10 mouse cellular contexts compared by ENCODE assay signal in genomic region chr12:116231612-116232011, GRCm38 (mm10). TPM values are rescaled to one million over a fixed set of nuclear protein-coding genes. Genes with fewer than 3 reads are reported as not detected.
DNase-seq lines count a peak whose midpoint lies in the region; ATAC-seq lines count a peak whose summit lies in the region.
"Had no signal": no experiment of that assay in that cellular context is flagged by ENCODE, and none has a peak within 500 bp of the region (broad histone marks: within the 10 kb centered on the region; RNA-seq: fewer than 3 reads in every experiment).

No protein-coding gene starts in this region.

- peaks cover 21% of the 10 kb centered on the region; the same call in 1 of the 2 replicates for H3K36me3 ChIP-seq in embryonic facial prominence, embryonic 14.5 days (ENCODE audit: control insufficient read depth, insufficient read depth, low read length)
- H3K36me3 ChIP-seq in embryonic facial prominence, embryonic 10.5 days (replicated peaks) = peaks cover 13% of the 10 kb centered on the region

- peak; percentile 77 for DNase-seq in embryonic facial prominence, embryonic 14.5 days (ENCODE audit: low spot score)
- no peak for DNase-seq in embryonic facial prominence, embryonic 10.5 days (ENCODE audit: low spot score)
- DNase-seq in thymus, postnatal 4 days = peak; percentile 22
- no peak for DNase-seq in thymus, postnatal 0 days (ENCODE audit: low spot score)
- peak; percentile 87 for DNase-seq in kidney, adult 9 months
- peak; percentile 79 for DNase-seq in ovary, postnatal 36 days (ENCODE audit: low spot score)
- no peak for DNase-seq in layer of hippocampus, adult 8-10 months (ENCODE audit: low spot score in 2 of 2)

- peak; percentile 68 for ATAC-seq in embryonic facial prominence, embryonic 14.5 days (ENCODE audit: low read depth)
- no peak for ATAC-seq in megakaryocyte-erythroid progenitor cell, adult 5-6 weeks (replicated peaks; ENCODE audit: low FRiP score, low TSS enrichment, poor library complexity, severe bottlenecking)

- 56% methylated on average over 12 of the region's 12 CpGs for whole genome bisulfite sequencing in embryonic facial prominence, embryonic 14.5 days
- 84% methylated on average over 12 of the region's 12 CpGs for WGBS in embryonic facial prominence, embryonic 10.5 days

- H3K9me3 ChIP-seq in embryonic facial prominence, embryonic 14.5 days (ENCODE audit: control insufficient read depth, low read length) = no peaks in the 10 kb centered on the region
- no peaks in the 10 kb centered on the region for H3K9me3 ChIP-seq in embryonic facial prominence, embryonic 10.5 days
- H3K9me3 ChIP-seq: megakaryocyte, embryonic 14.5 days had no signal

- no peak overlapping the region for H3K9ac ChIP-seq in embryonic facial prominence, embryonic 14.5 days (ENCODE audit: low read depth, low read length)

- H3K4me1 ChIP-seq in embryonic facial prominence, embryonic 14.5 days (ENCODE audit: control insufficient read depth, insufficient read depth, low read length) = no peaks in the 10 kb centered on the region
- H3K4me1 ChIP-seq in embryonic facial prominence, embryonic 10.5 days = no peaks in the 10 kb centered on the region

- H3K27me3 ChIP-seq in embryonic facial prominence, embryonic 14.5 days (replicated peaks; ENCODE audit: control insufficient read depth, insufficient read depth, low read length) = no peaks in the 10 kb centered on the region
- H3K27me3 ChIP-seq in embryonic facial prominence, embryonic 10.5 days (replicated peaks; ENCODE audit: low read depth, poor library complexity, severe bottlenecking) = no peaks in the 10 kb centered on the region
- H3K27me3 ChIP-seq: megakaryocyte, embryonic 14.5 days had no signal

- no peak overlapping the region for H3K4me3 ChIP-seq in embryonic facial prominence, embryonic 14.5 days (ENCODE audit: low read depth, low read length)
- no peak overlapping the region for H3K4me3 ChIP-seq in embryonic facial prominence, embryonic 10.5 days
- H3K4me3 ChIP-seq: megakaryocyte, embryonic 14.5 days had no signal

- H3K27ac ChIP-seq in embryonic facial prominence, embryonic 14.5 days (replicated peaks; ENCODE audit: low read depth, low read length) = peak overlapping the region; percentile 39; the same call in 1 of the 2 replicates
- no peak overlapping the region for H3K27ac ChIP-seq in embryonic facial prominence, embryonic 10.5 days (replicated peaks)

- no peak overlapping the region for H3K4me2 ChIP-seq in embryonic facial prominence, embryonic 14.5 days (ENCODE audit: low read depth, low read length)

RNA-seq across cellular contexts. Expression of gene Wdr60, which starts 31.2 kb away (rescaled TPM):
- 18.6 and 23.6 TPM in 2 replicates for polyA plus RNA-seq in embryonic facial prominence, embryonic 14.5 days (2014; fragmentation: Nextera tagmentation; extraction: Ambion mirVana)
- polyA plus RNA-seq in embryonic facial prominence, embryonic 10.5 days (2016; fragmentation: Nextera tagmentation; extraction: Ambion mirVana) = 19.1 and 20.2 TPM in 2 replicates
- polyA plus RNA-seq in thymus, postnatal 0 days (2015; fragmentation: Nextera tagmentation; extraction: Ambion mirVana) = 6.7 and 9.5 TPM in 2 replicates
- 10 to 100 TPM; 15.1 to 22.2 (median 19.8) TPM for total RNA-seq in layer of hippocampus, adult 8-10 months (2022)
- total RNA-seq in megakaryocyte-erythroid progenitor cell, adult 5-6 weeks (2014; fragmentation: Nextera tagmentation) = 35.1 and 35.7 TPM in 2 replicates
- 33.8 and 38.9 TPM in 2 replicates for total RNA-seq in megakaryocyte-erythroid progenitor cell, adult 5-6 weeks (2017)

RNA-seq across cellular contexts. Expression of gene Gm11027, which starts 43.6 kb away (rescaled TPM):
- not detected in 2 replicates for polyA plus RNA-seq in embryonic facial prominence, embryonic 14.5 days (2014; fragmentation: Nextera tagmentation; extraction: Ambion mirVana)
- polyA plus RNA-seq in embryonic facial prominence, embryonic 10.5 days (2016; fragmentation: Nextera tagmentation; extraction: Ambion mirVana) = not detected in 2 replicates
- polyA plus RNA-seq in thymus, postnatal 0 days (2015; fragmentation: Nextera tagmentation; extraction: Ambion mirVana) = not detected in 2 replicates
- total RNA-seq in layer of hippocampus, adult 8-10 months (2022) = not detected
- not detected in 2 replicates for total RNA-seq in megakaryocyte-erythroid progenitor cell, adult 5-6 weeks (2014; fragmentation: Nextera tagmentation)
- total RNA-seq in megakaryocyte-erythroid progenitor cell, adult 5-6 weeks (2017) = not detected in 2 replicates
- polyA plus RNA-seq: cortical plate, adult 2 months had no signal

RNA-seq across cellular contexts. Expression of gene Esyt2, which starts 49.4 kb away (rescaled TPM):
- 28.5 and 30.6 TPM in 2 replicates for polyA plus RNA-seq in embryonic facial prominence, embryonic 14.5 days (2014; fragmentation: Nextera tagmentation; extraction: Ambion mirVana)
- 13.8 and 14.0 TPM in 2 replicates for polyA plus RNA-seq in embryonic facial prominence, embryonic 10.5 days (2016; fragmentation: Nextera tagmentation; extraction: Ambion mirVana)
- polyA plus RNA-seq in thymus, postnatal 0 days (2015; fragmentation: Nextera tagmentation; extraction: Ambion mirVana) = 19.5 and 23.6 TPM in 2 replicates
- 10 to 100 TPM; 56.7 to 82.0 (median 65.6) TPM for total RNA-seq in layer of hippocampus, adult 8-10 months (2022)
- 59.9 and 75.9 TPM in 2 replicates for total RNA-seq in megakaryocyte-erythroid progenitor cell, adult 5-6 weeks (2014; fragmentation: Nextera tagmentation)
- total RNA-seq in megakaryocyte-erythroid progenitor cell, adult 5-6 weeks (2017) = 63.8 and 90.7 TPM in 2 replicates

Comparison
In these comparisons a context has a peak if more than half of its experiments do, and no peak if none do; other contexts are left out.
1. DNase-seq: peak in embryonic facial prominence, embryonic 14.5 days (single experiment), thymus, postnatal 4 days (single experiment), kidney, adult 9 months (single experiment) and ovary, postnatal 36 days (single experiment); none in embryonic facial prominence, embryonic 10.5 days (single experiment), thymus, postnatal 0 days (single experiment) and layer of hippocampus, adult 8-10 months (0 of 2).